Mouse (Mus musculus): ENCODE measurements at regions not wholly inside any gene's neighbourhood (a gene's known extent, or its start where the extent isn't known, plus 50 kb on each side); places are given as distances from the start of the nearest gene placed in this dataset.
A peak's percentile ranks its signal among the peaks of the same experiment; 100 is the strongest.
"Not testable (repeated sequence)": the region's sequence is repeated elsewhere in the genome, so short reads cannot be mapped to it uniquely, and the experiment has no call there.

DNA sequence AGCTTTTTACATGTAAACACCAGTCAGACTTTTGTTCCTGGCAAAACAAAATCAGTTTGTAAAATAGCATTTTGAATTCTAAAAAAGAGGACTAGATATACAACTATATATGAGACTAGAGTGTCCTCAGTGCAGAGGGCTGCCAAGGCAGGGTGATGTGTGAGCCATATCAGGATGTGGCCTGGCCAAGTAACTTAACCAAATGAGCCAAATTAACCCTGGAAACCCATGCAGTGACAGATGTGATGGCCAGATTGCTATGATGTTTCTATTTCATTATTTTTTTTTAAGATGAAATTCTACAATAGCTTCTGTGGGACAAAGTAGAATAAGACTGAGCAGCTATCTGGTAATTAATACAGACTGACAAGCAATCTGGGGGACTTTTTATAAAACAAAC, 181.8 kb downstream of the Nova1 start:
- Histone ChIP-seq H3K9me3 (ENCODE audit: control insufficient read depth, low read length) (no peaks in the 10 kb centered on the region), H3K27me3 (replicated peaks; ENCODE audit: control insufficient read depth, insufficient read depth, low read length) (no peaks in the 10 kb centered on the region), H3K27ac (ENCODE audit: low read depth, low read length) (no peak overlapping the region), H3K4me1 (replicated peaks; ENCODE audit: control insufficient read depth, insufficient read depth, low read length) (no peaks in the 10 kb centered on the region), H3K4me2 (no peak overlapping the region), H3K4me3 (ENCODE audit: low read depth, low read length) (no peak overlapping the region), H3K36me3 (ENCODE audit: control insufficient read depth, insufficient read depth, low read length) (no peaks in the 10 kb centered on the region), H3K9ac (ENCODE audit: low read depth, low read length) (no peak overlapping the region)
- no peak for ATAC-seq (replicated peaks; ENCODE audit: low FRiP score)
- no peak for DNase-seq (ENCODE audit: low spot score)

DNA sequence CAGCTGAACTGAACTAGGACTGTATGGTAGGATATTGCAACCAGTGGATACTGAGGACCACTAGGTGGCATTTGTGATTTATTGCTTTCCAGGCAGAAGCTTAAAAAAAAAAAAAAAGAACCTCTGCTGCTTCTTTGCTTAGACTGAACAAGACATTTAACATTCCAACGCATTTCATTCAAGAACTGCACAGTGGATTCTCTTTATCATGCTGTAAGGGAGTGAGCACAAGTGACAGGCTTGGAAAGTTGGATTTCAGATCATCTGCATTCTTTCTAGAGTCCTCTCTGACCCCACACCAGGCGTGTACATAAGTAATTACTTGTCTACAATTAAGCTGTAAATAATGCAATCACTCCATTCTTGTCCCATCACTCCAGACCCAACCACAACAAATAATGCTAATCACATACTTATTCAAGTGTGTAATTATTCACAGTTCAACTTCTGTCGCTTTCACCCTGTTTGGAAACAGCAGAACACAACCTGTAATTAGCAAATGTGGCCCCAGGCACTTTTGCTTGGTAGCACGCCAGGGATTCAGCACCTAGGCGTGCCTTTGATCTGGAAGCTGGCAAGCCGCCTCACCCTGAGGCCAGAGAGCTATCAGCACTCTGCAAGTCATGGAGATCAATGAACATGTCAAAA, 183.5 kb downstream of the Nova1 start:
- Histone ChIP-seq H3K27ac (ENCODE audit: low read depth, low read length) (no peak overlapping the region), H3K9me3 (ENCODE audit: control insufficient read depth, low read length) (no peaks in the 10 kb centered on the region), H3K4me2 (no peak overlapping the region), H3K4me3 (ENCODE audit: low read depth, low read length) (no peak overlapping the region), H3K36me3 (ENCODE audit: control insufficient read depth, insufficient read depth, low read length) (no peaks in the 10 kb centered on the region), H3K9ac (ENCODE audit: low read depth, low read length) (no peak overlapping the region), H3K27me3 (replicated peaks; ENCODE audit: control insufficient read depth, insufficient read depth, low read length) (no peaks in the 10 kb centered on the region), H3K4me1 (replicated peaks; ENCODE audit: control insufficient read depth, insufficient read depth, low read length) (no peaks in the 10 kb centered on the region)
- DNase-seq (ENCODE audit: low spot score): no peak
- WGBS: 29% methylated on average over 6 of the region's 6 CpGs
- no peak for ATAC-seq (replicated peaks; ENCODE audit: low FRiP score)

GRCm38 (mm10) chr12:46634771-46635124, 184.0 kb downstream of the Nova1 start:
- Histone ChIP-seq H3K9ac (ENCODE audit: low read depth, low read length) (no peak overlapping the region), H3K36me3 (ENCODE audit: control insufficient read depth, insufficient read depth, low read length) (no peaks in the 10 kb centered on the region), H3K4me3 (ENCODE audit: low read depth, low read length) (no peak overlapping the region), H3K27ac (ENCODE audit: low read depth, low read length) (no peak overlapping the region), H3K4me2 (no peak overlapping the region), H3K4me1 (replicated peaks; ENCODE audit: control insufficient read depth, insufficient read depth, low read length) (no peaks in the 10 kb centered on the region), H3K27me3 (replicated peaks; ENCODE audit: control insufficient read depth, insufficient read depth, low read length) (no peaks in the 10 kb centered on the region), H3K9me3 (ENCODE audit: control insufficient read depth, low read length) (no peaks in the 10 kb centered on the region)
- no peak for DNase-seq (ENCODE audit: low spot score)
- 33% methylated on average over 1 of the region's 1 CpGs for WGBS
- no peak for ATAC-seq (replicated peaks; ENCODE audit: low FRiP score)

DNA sequence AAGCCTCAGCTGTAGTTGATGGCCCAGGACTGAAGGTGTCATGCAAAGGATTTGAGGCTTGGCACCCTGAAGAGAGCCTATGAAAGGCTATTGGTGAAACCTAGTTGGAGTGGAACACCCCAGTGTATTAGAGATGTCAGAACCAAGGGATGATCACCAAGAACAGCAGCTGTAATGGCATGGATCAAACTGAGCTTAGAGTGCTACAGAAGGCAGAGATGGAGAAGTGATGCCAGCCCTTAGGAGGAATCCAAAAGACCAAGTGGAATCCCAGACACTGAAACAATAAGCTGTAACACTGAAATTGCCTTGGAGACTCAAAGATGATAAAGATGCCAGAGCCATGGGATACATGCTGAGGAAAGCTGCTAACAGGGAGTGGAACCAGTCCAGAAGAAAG, 186.3 kb downstream of the Nova1 start:
- H3K9me3 ChIP-seq (ENCODE audit: control insufficient read depth, low read length); ATAC-seq (replicated peaks; ENCODE audit: low FRiP score); H3K4me3 ChIP-seq (ENCODE audit: low read depth, low read length); H3K4me2 ChIP-seq; H3K27me3 ChIP-seq (replicated peaks; ENCODE audit: control insufficient read depth, insufficient read depth, low read length); H3K4me1 ChIP-seq (replicated peaks; ENCODE audit: control insufficient read depth, insufficient read depth, low read length); H3K36me3 ChIP-seq (ENCODE audit: control insufficient read depth, insufficient read depth, low read length); DNase-seq (ENCODE audit: low spot score); H3K27ac ChIP-seq (ENCODE audit: low read depth, low read length); H3K9ac ChIP-seq (ENCODE audit: low read depth, low read length): not testable (repeated sequence)

GRCm38 (mm10) chr12:46627320-46627719, 191.4 kb downstream of the Nova1 start:
- ATAC-seq (replicated peaks; ENCODE audit: low FRiP score) (no peak), DNase-seq (ENCODE audit: low spot score) (no peak)
- Histone ChIP-seq H3K9me3 (ENCODE audit: control insufficient read depth, low read length) (no peaks in the 10 kb centered on the region), H3K27me3 (replicated peaks; ENCODE audit: control insufficient read depth, insufficient read depth, low read length) (no peaks in the 10 kb centered on the region), H3K4me2 (no peak overlapping the region), H3K4me1 (replicated peaks; ENCODE audit: control insufficient read depth, insufficient read depth, low read length) (no peaks in the 10 kb centered on the region), H3K27ac (ENCODE audit: low read depth, low read length) (no peak overlapping the region), H3K4me3 (ENCODE audit: low read depth, low read length) (no peak overlapping the region), H3K9ac (ENCODE audit: low read depth, low read length) (no peak overlapping the region), H3K36me3 (ENCODE audit: control insufficient read depth, insufficient read depth, low read length) (no peaks in the 10 kb centered on the region)
- 80% methylated on average over 2 of the region's 2 CpGs for WGBS

- Histone ChIP-seq H3K36me3 (ENCODE audit: control insufficient read depth, insufficient read depth, low read length) (no peaks in the 10 kb centered on the region), H3K9me3 (ENCODE audit: control insufficient read depth, low read length) (no peaks in the 10 kb centered on the region), H3K4me3 (ENCODE audit: low read depth, low read length) (no peak overlapping the region), H3K9ac (ENCODE audit: low read depth, low read length) (no peak overlapping the region), H3K27ac (ENCODE audit: low read depth, low read length) (no peak overlapping the region), H3K27me3 (replicated peaks; ENCODE audit: control insufficient read depth, insufficient read depth, low read length) (no peaks in the 10 kb centered on the region), H3K4me2 (no peak overlapping the region), H3K4me1 (replicated peaks; ENCODE audit: control insufficient read depth, insufficient read depth, low read length) (0 out of 2 replicates have a peak, but pooled peaks cover 3% of the 10 kb centered on the region)
- ATAC-seq (replicated peaks; ENCODE audit: low FRiP score): no peak
- WGBS: 51% methylated on average over 2 of the region's 2 CpGs
- DNase-seq (ENCODE audit: low spot score): no peak
These were observed 207.3 kb downstream of the Nova1 start for GRCm38 (mm10) chr12:46611439-46611838.

GRCm38 (mm10) chr12:46609580-46610311, 209.0 kb downstream of the Nova1 start:
- H3K9ac ChIP-seq (ENCODE audit: low read depth, low read length): no peak overlapping the region
- no peak overlapping the region for H3K27ac ChIP-seq (ENCODE audit: low read depth, low read length)
- H3K4me1 ChIP-seq (replicated peaks; ENCODE audit: control insufficient read depth, insufficient read depth, low read length): 0 out of 2 replicates have a peak, but pooled peaks cover 3% of the 10 kb centered on the region
- no peak overlapping the region for H3K4me2 ChIP-seq
- no peaks in the 10 kb centered on the region for H3K9me3 ChIP-seq (ENCODE audit: control insufficient read depth, low read length)
- no peak for DNase-seq (ENCODE audit: low spot score)
- H3K36me3 ChIP-seq (ENCODE audit: control insufficient read depth, insufficient read depth, low read length): no peaks in the 10 kb centered on the region
- H3K27me3 ChIP-seq (replicated peaks; ENCODE audit: control insufficient read depth, insufficient read depth, low read length): no peaks in the 10 kb centered on the region
- H3K4me3 ChIP-seq (ENCODE audit: low read depth, low read length): no peak overlapping the region
- WGBS: 29% methylated on average over 12 of the region's 12 CpGs
- peak; percentile 79 for ATAC-seq (replicated peaks; ENCODE audit: low FRiP score)

- Histone ChIP-seq H3K4me2 (no peak overlapping the region), H3K9ac (ENCODE audit: low read depth, low read length) (no peak overlapping the region), H3K4me1 (replicated peaks; ENCODE audit: control insufficient read depth, insufficient read depth, low read length) (0 out of 2 replicates have a peak, but pooled peaks cover 3% of the 10 kb centered on the region), H3K4me3 (ENCODE audit: low read depth, low read length) (no peak overlapping the region), H3K36me3 (ENCODE audit: control insufficient read depth, insufficient read depth, low read length) (no peaks in the 10 kb centered on the region), H3K27me3 (replicated peaks; ENCODE audit: control insufficient read depth, insufficient read depth, low read length) (no peaks in the 10 kb centered on the region), H3K9me3 (ENCODE audit: control insufficient read depth, low read length) (no peaks in the 10 kb centered on the region), H3K27ac (ENCODE audit: low read depth, low read length) (no peak overlapping the region)
- ATAC-seq (replicated peaks; ENCODE audit: low FRiP score): no peak
- no peak for DNase-seq (ENCODE audit: low spot score)
- 84% methylated on average over 10 of the region's 10 CpGs for WGBS
These were observed 210.3 kb downstream of the Nova1 start for GRCm38 (mm10) chr12:46608290-46608910.

GRCm38 (mm10) chr12:46597200-46597599, 221.5 kb downstream of the Nova1 start:
- H3K9ac ChIP-seq (ENCODE audit: low read depth, low read length): no peak overlapping the region
- no peak overlapping the region for H3K4me2 ChIP-seq
- H3K36me3 ChIP-seq (ENCODE audit: control insufficient read depth, insufficient read depth, low read length): no peaks in the 10 kb centered on the region
- no peak overlapping the region for H3K4me3 ChIP-seq (ENCODE audit: low read depth, low read length)
- H3K9me3 ChIP-seq (ENCODE audit: control insufficient read depth, low read length): no peaks in the 10 kb centered on the region
- H3K27me3 ChIP-seq (replicated peaks; ENCODE audit: control insufficient read depth, insufficient read depth, low read length): no peaks in the 10 kb centered on the region
- DNase-seq (ENCODE audit: low spot score) (no peak), ATAC-seq (replicated peaks; ENCODE audit: low FRiP score) (no peak)
- 32% methylated on average over 4 of the region's 4 CpGs for WGBS
- H3K4me1 ChIP-seq (replicated peaks; ENCODE audit: control insufficient read depth, insufficient read depth, low read length): no peaks in the 10 kb centered on the region
- no peak overlapping the region for H3K27ac ChIP-seq (ENCODE audit: low read depth, low read length)

All from liver, embryonic 11.5 days (tissue).